Mouse (Mus musculus) MEL (cell line): ENCODE results near the gene Dnah17.

ENCODE experiments used
- CTCF ChIP-seq, 3 experiments: IDR thresholded peaks in 2 of 3; conservative IDR thresholded peaks in 1 of 3; 2 replicates each; pipeline ENCODE4 v1.5.1; 2011 to 2012; ENCODE audit warnings: low read length in 3 of 3, low read depth in 2 of 3, mild to moderate bottlenecking in 2 of 3, improper control_type of control experiment in 1 of 3, inconsistent platforms in 1 of 3, mixed read lengths in 1 of 3, moderate library complexity in 1 of 3; ENCODE audit not compliant: control insufficient read depth in 1 of 3, insufficient read depth in 1 of 3, poor library complexity in 1 of 3, severe bottlenecking in 1 of 3
- E2F4 ChIP-seq: IDR thresholded peaks from 2 replicates; pipeline ENCODE4 v1.6.1; 2011; ENCODE audit warnings: low read depth, low read length, improper control_type of control experiment, borderline replicate concordance
- EP300 ChIP-seq, 2 experiments: IDR thresholded peaks; 2 replicates each; pipeline ENCODE4 v1.6.1; 2011; ENCODE audit warnings: improper control_type of control experiment in 2 of 2, low read length in 2 of 2, low read depth in 1 of 2, mild to moderate bottlenecking in 1 of 2
- HCFC1 ChIP-seq: IDR thresholded peaks from 2 replicates; pipeline ENCODE4 v1.6.1; 2012; ENCODE audit warnings: low read depth, mild to moderate bottlenecking, inconsistent platforms, low read length, improper control_type of control experiment, moderate library complexity
- JUND ChIP-seq: IDR thresholded peaks from 2 replicates; pipeline ENCODE4 v1.6.1; 2011; ENCODE audit warnings: low read depth, mild to moderate bottlenecking, improper control_type of control experiment, low read length
- MAFK ChIP-seq: IDR thresholded peaks from 2 replicates; pipeline ENCODE4 v1.6.1; 2011; ENCODE audit warnings: low read depth, mild to moderate bottlenecking, low read length, improper control_type of control experiment, borderline replicate concordance
- MXI1 ChIP-seq: IDR thresholded peaks from 2 replicates; pipeline ENCODE4 v1.6.1; 2011; ENCODE audit warnings: mild to moderate bottlenecking, low read depth, low read length, improper control_type of control experiment
- NELFE ChIP-seq: IDR thresholded peaks from 2 replicates; pipeline ENCODE4 v1.6.1; 2011; ENCODE audit warnings: low read depth, low read length, improper control_type of control experiment
- TAL1 ChIP-seq: IDR thresholded peaks from 2 replicates; pipeline ENCODE4 v1.6.1; 2012; ENCODE audit warnings: mild to moderate bottlenecking, inconsistent platforms, low read length, moderate library complexity, mixed read lengths
- ZC3H11A ChIP-seq: IDR thresholded peaks from 2 replicates; pipeline ENCODE4 v1.6.1; 2012; ENCODE audit warnings: low read depth, mild to moderate bottlenecking, inconsistent platforms, low read length, improper control_type of control experiment
- ZKSCAN1 ChIP-seq: IDR thresholded peaks from 2 replicates; pipeline ENCODE4 v1.6.1; 2012; ENCODE audit warnings: low read depth, mild to moderate bottlenecking, inconsistent platforms, low read length, improper control_type of control experiment, moderate library complexity

GRCm38 (mm10) chr11:118029170-118029569 is 101.3 kb downstream of the Dnah17 start:
- TF ChIP-seq MXI1 (no peak), NELFE (no peak), MAFK (no peak), E2F4 (no peak), TAL1 (no peak), EP300 (IDR thresholded peaks at IDR 0.05; ENCODE audit: low read depth in 1 of 2, low read length in 2 of 2) (no peak), CTCF (IDR thresholded peaks at IDR 0.05 in 2 of 3, conservative IDR thresholded peaks at IDR 0.05 in 1 of 3; ENCODE audit: control insufficient read depth in 1 of 3, insufficient read depth in 1 of 3, low read depth in 2 of 3, low read length in 3 of 3, poor library complexity in 1 of 3, severe bottlenecking in 1 of 3) (no peak), ZC3H11A (no peak), JUND (no peak), ZKSCAN1 (no peak), HCFC1 (no peak)
